Mouse (Mus musculus): ENCODE measurements around the gene Tmem131. TPM values are rescaled to one million over a fixed set of nuclear protein-coding genes. Genes with fewer than 3 reads are reported as not detected.

Tmem131 gene
- total and polyA plus RNA-seq, 3 experiments, result 9.7 to 39.9 (median 11.5) TPM

DNA sequence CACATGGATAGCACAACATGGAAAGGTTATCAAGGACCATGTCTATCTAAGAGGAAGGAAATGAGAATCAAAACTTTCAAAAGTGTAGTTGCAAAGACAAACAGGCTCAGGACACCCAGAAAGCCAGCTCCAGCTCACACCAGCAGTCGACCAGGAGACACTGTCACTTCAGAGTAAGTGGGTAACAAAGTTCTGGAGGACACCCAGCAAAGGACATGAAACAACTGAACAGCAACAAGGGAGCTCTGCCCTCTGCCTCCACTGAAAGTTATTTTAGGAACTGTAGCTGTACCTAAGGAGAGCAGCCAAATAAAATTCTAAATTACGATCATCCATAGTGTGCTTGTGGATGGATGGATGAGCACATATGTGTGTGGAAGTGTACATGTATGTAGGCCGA lies 56.3 kb downstream of the Tmem131 start:
- Histone ChIP-seq H3K27me3 (replicated peaks) (no peaks in the 10 kb centered on the region), H3K9ac (ENCODE audit: insufficient read depth, low read depth) (no peak overlapping the region), H3K4me3 (replicated peaks in 1 of 3; ENCODE audit: low read depth in 2 of 3, low read length in 2 of 3, poor library complexity in 1 of 3) (no peak overlapping the region), H3K4me2 (ENCODE audit: insufficient read depth, low read depth, poor library complexity, severe bottlenecking) (no peak overlapping the region), H3K27ac (ENCODE audit: insufficient read depth, low read depth) (no peak overlapping the region), H3K79me2 (replicated peaks; ENCODE audit: control insufficient read depth, extremely low read depth, insufficient read depth, poor library complexity, severe bottlenecking) (no peaks in the 10 kb centered on the region; the same call in 1 of the 2 replicates), H3K4me1 (ENCODE audit: control insufficient read depth in 1 of 2, insufficient read depth in 2 of 2) (peaks cover 13 to 58% of the 10 kb centered on the region in 2 experiments), H3K9me3 (replicated peaks; ENCODE audit: low read length) (no peaks in the 10 kb centered on the region), H3K36me3 (replicated peaks in 1 of 2; ENCODE audit: control insufficient read depth in 1 of 2, insufficient read depth in 1 of 2, low read length in 1 of 2) (peaks cover 3 to 31% of the 10 kb centered on the region in 2 experiments)
- TF ChIP-seq ELF1 (IDR thresholded peaks at IDR 0.05; ENCODE audit: low read depth, low read length) (no peak), SMC3 (IDR thresholded peaks at IDR 0.05; ENCODE audit: low read depth, low read length) (no peak), MEF2A (IDR thresholded peaks at IDR 0.05; ENCODE audit: borderline replicate concordance, low read depth, low read length) (no peak), HCFC1 (IDR thresholded peaks at IDR 0.05; ENCODE audit: low read depth, low read length) (no peak), MAFK (IDR thresholded peaks at IDR 0.05; ENCODE audit: insufficient replicate concordance, low read length) (no peak), IRF4 (IDR thresholded peaks at IDR 0.05; ENCODE audit: low read depth, low read length) (no peak), ZNF384 (IDR thresholded peaks at IDR 0.05; ENCODE audit: low read depth, low read length) (no peak), USF2 (conservative IDR thresholded peaks at IDR 0.05; ENCODE audit: low read depth, low read length) (no peak), CTCF (conservative IDR thresholded peaks at IDR 0.05 in 1 of 2, IDR thresholded peaks at IDR 0.05 in 1 of 2; ENCODE audit: low read depth in 2 of 2, low read length in 2 of 2) (no peak), JUND (conservative IDR thresholded peaks at IDR 0.05; ENCODE audit: low read depth, low read length) (no peak), NELFE (IDR thresholded peaks at IDR 0.05; ENCODE audit: low read depth, low read length) (no peak)
- in situ Hi-C loops (cut with MboI; ENCODE audit: low pct_ligation_motif_present, low pct_unique_long_range_greater_than_20kb, low sequenced_read_pairs) (no loop called here), dilution Hi-C loops (cut with MboI; ENCODE audit: extremely low pct_ligation_motif_present, extremely low pct_unique_long_range_greater_than_20kb, low sequenced_read_pairs) (no loop called here)
- no peak for DNase-seq (ENCODE audit: extremely low read depth)

DNA sequence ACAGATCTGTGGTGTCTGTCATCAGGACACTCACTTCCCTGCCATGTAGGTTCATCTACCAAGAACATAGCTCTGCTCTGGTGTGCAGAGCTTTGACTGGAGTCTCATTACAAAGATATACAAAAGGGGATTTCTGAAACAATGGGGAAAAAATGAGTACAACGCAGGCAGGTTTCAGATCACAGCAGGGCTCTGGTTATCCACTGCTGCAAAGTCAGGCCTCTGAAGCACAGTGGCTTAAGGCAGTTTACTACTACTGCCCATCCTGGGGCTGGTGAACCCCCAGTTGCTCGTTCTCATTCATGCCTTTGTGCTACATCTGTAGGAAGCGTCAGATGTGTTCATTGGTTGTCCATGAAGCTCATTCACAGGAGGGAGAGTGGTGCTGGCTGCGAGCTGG lies 57.0 kb downstream of the Tmem131 start:
- Histone ChIP-seq H3K4me2 (ENCODE audit: insufficient read depth, low read depth, poor library complexity, severe bottlenecking) (no peak overlapping the region), H3K9ac (ENCODE audit: insufficient read depth, low read depth) (no peak overlapping the region), H3K27me3 (replicated peaks) (no peaks in the 10 kb centered on the region), H3K4me3 (replicated peaks in 1 of 3; ENCODE audit: low read depth in 2 of 3, low read length in 2 of 3, poor library complexity in 1 of 3) (no peak overlapping the region), H3K9me3 (replicated peaks; ENCODE audit: low read length) (no peaks in the 10 kb centered on the region), H3K79me2 (replicated peaks; ENCODE audit: control insufficient read depth, extremely low read depth, insufficient read depth, poor library complexity, severe bottlenecking) (no peaks in the 10 kb centered on the region; the same call in 1 of the 2 replicates), H3K36me3 (replicated peaks in 1 of 2; ENCODE audit: control insufficient read depth in 1 of 2, insufficient read depth in 1 of 2, low read length in 1 of 2) (peaks cover 3 to 36% of the 10 kb centered on the region in 2 experiments), H3K27ac (ENCODE audit: insufficient read depth, low read depth) (peak overlapping the region; percentile 19; the same call in 1 of the 2 replicates), H3K4me1 (ENCODE audit: control insufficient read depth in 1 of 2, insufficient read depth in 2 of 2) (peaks cover 13 to 58% of the 10 kb centered on the region in 2 experiments)
- DNase-seq (ENCODE audit: extremely low read depth), result peak; percentile 58
- in situ Hi-C loops (cut with MboI; ENCODE audit: low pct_ligation_motif_present, low pct_unique_long_range_greater_than_20kb, low sequenced_read_pairs) (no loop called here), dilution Hi-C loops (cut with MboI; ENCODE audit: extremely low pct_ligation_motif_present, extremely low pct_unique_long_range_greater_than_20kb, low sequenced_read_pairs) (no loop called here)
- TF ChIP-seq ETS1 (conservative IDR thresholded peaks at IDR 0.05; ENCODE audit: low read depth, low read length), result peak; percentile 51; the same call in 1 of the 2 replicates
- no peak for TF ChIP-seq JUN (IDR thresholded peaks at IDR 0.05; ENCODE audit: insufficient read depth, low read depth, low read length)

DNA sequence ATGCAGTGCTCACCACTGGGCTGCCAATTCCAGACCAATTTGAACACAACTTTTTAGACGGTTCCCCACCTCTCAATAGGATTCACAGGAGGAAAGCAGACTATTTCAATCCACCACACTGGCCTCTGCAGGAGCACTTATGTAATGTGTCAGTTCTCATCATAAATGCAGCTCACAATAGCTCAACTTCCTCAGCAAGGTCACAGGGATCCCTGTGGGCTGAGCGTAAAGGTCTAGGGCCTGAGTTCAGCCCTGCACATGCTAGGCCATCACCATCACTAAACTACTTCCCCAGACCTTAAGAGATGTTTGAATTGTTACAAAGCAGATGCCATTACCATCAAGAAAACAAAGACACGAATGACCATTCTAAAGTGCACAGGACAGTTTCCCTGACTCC lies 58.9 kb downstream of the Tmem131 start:
- Histone ChIP-seq H3K79me2 (replicated peaks; ENCODE audit: control insufficient read depth, extremely low read depth, insufficient read depth, poor library complexity, severe bottlenecking) (no peaks in the 10 kb centered on the region), H3K9me3 (replicated peaks; ENCODE audit: low read length) (no peaks in the 10 kb centered on the region), H3K4me2 (ENCODE audit: insufficient read depth, low read depth, poor library complexity, severe bottlenecking) (no peak overlapping the region), H3K27me3 (replicated peaks) (no peaks in the 10 kb centered on the region), H3K4me3 (replicated peaks in 1 of 3; ENCODE audit: low read depth in 2 of 3, low read length in 2 of 3, poor library complexity in 1 of 3) (no peak overlapping the region), H3K9ac (ENCODE audit: insufficient read depth, low read depth) (no peak overlapping the region), H3K4me1 (ENCODE audit: control insufficient read depth in 1 of 2, insufficient read depth in 2 of 2) (peaks cover 15 to 67% of the 10 kb centered on the region in 2 experiments), H3K36me3 (replicated peaks in 1 of 2; ENCODE audit: control insufficient read depth in 1 of 2, insufficient read depth in 1 of 2, low read length in 1 of 2) (peaks cover 3 to 53% of the 10 kb centered on the region in 2 experiments), H3K27ac (ENCODE audit: insufficient read depth, low read depth) (no peak overlapping the region)
- DNase-seq (ENCODE audit: extremely low read depth), result no peak
- dilution Hi-C loops (cut with MboI; ENCODE audit: extremely low pct_ligation_motif_present, extremely low pct_unique_long_range_greater_than_20kb, low sequenced_read_pairs), result no loop called here
- no peak for TF ChIP-seq ZKSCAN1 (IDR thresholded peaks at IDR 0.05; ENCODE audit: borderline replicate concordance, low read depth, low read length)
- TF ChIP-seq ZMIZ1 (IDR thresholded peaks at IDR 0.05; ENCODE audit: low read depth, low read length), result no peak
- TF ChIP-seq TCF12 (IDR thresholded peaks at IDR 0.05; ENCODE audit: low read depth, low read length), result no peak
- TF ChIP-seq MEF2A (IDR thresholded peaks at IDR 0.05; ENCODE audit: borderline replicate concordance, low read depth, low read length), result no peak
- no peak for TF ChIP-seq MYC (IDR thresholded peaks at IDR 0.05; ENCODE audit: low read depth, low read length)
- no peak for TF ChIP-seq BHLHE40 (IDR thresholded peaks at IDR 0.05; ENCODE audit: low read depth, low read length)
- TF ChIP-seq NRF1 (IDR thresholded peaks at IDR 0.05; ENCODE audit: low read depth, low read length), result no peak
- no peak for TF ChIP-seq ELF1 (IDR thresholded peaks at IDR 0.05; ENCODE audit: low read depth, low read length)
- TF ChIP-seq CHD2 (IDR thresholded peaks at IDR 0.05; ENCODE audit: low read length), result no peak
- no peak for TF ChIP-seq JUND (conservative IDR thresholded peaks at IDR 0.05; ENCODE audit: low read depth, low read length)
- no peak for TF ChIP-seq USF1 (IDR thresholded peaks at IDR 0.05; ENCODE audit: low read depth, low read length)
- TF ChIP-seq EP300 (IDR thresholded peaks at IDR 0.05; ENCODE audit: low read length), result no peak
- no peak for TF ChIP-seq ZC3H11A (IDR thresholded peaks at IDR 0.05; ENCODE audit: low read depth, low read length)
- no peak for TF ChIP-seq SMC3 (IDR thresholded peaks at IDR 0.05; ENCODE audit: low read depth, low read length)
- no peak for TF ChIP-seq POLR2AphosphoS2 (IDR thresholded peaks at IDR 0.05; ENCODE audit: low read depth, low read length)
- no peak for TF ChIP-seq PAX5 (IDR thresholded peaks at IDR 0.05; ENCODE audit: low read length)
- TF ChIP-seq IRF4 (IDR thresholded peaks at IDR 0.05; ENCODE audit: low read depth, low read length), result no peak
- in situ Hi-C loops (cut with MboI; ENCODE audit: low pct_ligation_motif_present, low pct_unique_long_range_greater_than_20kb, low sequenced_read_pairs), result no loop called here

All from CH12.LX (cell line).